Mouse (Mus musculus) gastrocnemius, postnatal 25 days (tissue): ENCODE measurements around the gene Rarg. TPM values are rescaled to one million over a fixed set of nuclear protein-coding genes. Genes with fewer than 3 reads are reported as not detected.

ENCODE experiments used
- DNase-seq: peaks from one replicate; pipeline ENCODE4 v3.0.0; 2022
- total RNA-seq, 2 experiments: library from RNA; stranded (reverse); gene quantifications; 1 replicate in 1 of 2; 2 replicates in 1 of 2; pipeline ENCODE4 v1.2.3; 2021

Gene Rarg
- total RNA-seq, 2 experiments from 2014 or later: 9.3 to 9.8 TPM

DNA sequence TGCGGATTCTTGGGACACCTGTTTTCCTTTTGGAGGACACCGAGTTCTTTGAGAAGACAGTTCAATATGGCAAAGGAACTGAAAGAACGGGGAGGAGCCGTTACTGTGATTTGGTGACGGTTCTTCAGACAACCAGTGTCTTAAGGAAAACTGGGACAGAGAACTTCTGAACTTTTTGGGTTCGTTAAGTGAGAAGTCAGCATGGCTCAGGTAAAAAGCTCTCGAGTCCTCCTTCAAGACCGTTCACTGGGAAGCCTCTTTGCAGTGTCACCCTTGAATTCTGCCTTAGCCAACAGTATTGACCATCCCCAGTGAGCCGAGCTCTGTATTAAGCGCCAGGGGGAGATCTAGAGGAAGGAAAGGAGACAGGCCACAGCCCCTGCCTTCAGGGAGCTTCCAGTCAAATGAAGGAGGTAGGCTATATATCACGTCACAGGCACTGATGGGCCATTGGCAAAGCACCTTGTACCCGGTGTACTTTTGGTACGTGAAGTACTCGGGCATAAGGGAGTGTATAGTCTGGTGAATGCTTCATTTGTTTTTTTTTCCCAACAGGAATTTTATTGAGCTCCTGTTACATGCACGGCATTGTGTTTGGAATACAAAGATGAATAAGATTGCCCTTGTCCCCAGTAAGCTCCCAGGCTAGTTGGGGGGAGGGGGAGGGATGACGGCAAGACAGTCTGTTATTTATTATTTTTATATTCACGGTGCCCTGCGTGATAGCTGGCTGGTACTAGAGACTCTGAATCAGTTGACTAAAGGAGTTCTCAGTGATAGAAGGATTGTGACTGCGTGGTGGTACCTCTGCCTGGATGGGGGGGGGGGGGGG is 52.4 kb downstream of the Rarg start, which contains the start of gene Csad:
Gene Csad, minus strand, starts transcription at position 51 of the 832 bp plus-strand sequence.
- no peak for DNase-seq

GRCm38 (mm10) chr15:102203835-102204381 is 53.4 kb downstream of the Rarg start:
- DNase-seq: peak; percentile 70

- peak; percentile 99 for DNase-seq
These were observed 54.1 kb downstream of the Rarg start, which contains the start of gene Zfp740 for GRCm38 (mm10) chr15:102202971-102203834. TSS of gene Zfp740 (plus strand) at chr15:102203249.

DNA sequence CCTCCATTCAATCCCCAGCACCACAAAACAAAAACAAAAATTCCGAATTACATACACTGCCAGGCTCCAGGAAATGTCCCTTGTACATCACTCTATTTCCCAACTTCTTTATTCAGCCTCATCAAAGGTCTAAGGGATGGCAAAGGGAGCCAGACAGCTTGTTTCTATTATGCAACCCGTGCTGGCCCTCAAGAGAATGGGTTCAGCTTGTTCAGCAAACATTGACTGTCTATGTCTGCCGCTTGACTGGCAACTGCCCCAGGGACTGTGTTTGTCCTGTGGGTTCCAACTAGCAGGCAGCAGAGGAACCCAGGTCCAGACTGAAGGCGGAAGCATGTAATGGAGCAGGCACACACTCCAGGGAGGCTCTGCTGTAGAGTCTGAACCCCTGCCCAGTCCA is 58.5 kb downstream of the Rarg start:
- DNase-seq: no peak

DNA sequence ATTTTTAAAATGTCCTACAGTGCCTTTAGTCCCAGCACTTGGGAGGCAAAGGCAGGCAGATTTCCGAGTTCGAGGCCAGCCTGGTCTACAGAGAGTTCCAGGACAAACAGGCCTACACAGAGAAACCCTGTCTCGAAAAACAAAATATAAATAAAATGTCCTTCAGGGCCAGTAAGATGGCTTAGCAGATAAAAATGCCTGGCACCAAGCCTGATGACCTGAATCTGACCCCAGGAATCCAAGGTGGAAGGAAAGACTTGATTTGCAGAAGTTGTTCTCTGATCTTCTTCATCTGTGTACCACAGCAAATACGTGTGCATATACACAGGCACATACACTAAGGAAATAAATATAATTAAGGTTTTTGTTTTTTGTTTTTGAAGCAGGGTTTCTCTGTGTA is 61.9 kb downstream of the Rarg start:
- no peak for DNase-seq

DNA sequence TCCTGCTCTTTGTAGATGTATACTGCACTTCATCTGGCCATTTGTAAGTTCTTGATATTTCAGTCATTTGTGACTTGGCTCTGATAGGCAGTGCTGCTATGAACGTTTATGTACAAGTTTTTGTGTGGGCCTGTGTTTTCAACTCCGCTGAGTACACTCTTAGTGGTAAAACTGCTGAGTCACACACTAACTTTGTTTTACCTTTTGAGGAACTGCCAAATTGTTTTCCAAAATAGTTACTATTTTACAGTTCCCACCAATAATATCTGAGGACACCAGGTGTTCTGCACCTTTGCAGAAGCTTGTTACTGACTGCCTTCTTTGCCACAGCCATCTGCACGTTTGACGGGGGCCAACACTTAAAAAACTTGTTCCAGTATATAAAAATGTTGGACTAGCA is 62.9 kb downstream of the Rarg start:
- no peak for DNase-seq

DNA sequence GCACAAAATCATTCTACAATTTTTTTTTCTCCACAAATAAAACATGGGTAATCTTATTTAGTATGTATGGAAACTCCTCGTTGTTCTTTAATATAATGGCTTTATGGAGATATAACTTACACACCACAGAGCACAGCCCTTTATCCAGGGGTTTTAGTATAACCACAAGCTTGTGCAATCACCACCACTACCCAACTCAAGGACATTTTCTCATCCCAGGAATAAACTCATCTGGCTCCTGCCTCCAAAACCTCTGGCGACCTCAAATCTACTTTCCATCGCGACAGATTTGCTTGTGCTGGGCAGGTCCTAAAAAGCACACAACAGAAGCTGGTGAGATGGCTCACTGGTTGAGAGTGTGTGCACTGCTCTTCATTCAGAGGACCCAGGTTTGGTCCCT is 63.7 kb downstream of the Rarg start:
- no peak for DNase-seq

DNA sequence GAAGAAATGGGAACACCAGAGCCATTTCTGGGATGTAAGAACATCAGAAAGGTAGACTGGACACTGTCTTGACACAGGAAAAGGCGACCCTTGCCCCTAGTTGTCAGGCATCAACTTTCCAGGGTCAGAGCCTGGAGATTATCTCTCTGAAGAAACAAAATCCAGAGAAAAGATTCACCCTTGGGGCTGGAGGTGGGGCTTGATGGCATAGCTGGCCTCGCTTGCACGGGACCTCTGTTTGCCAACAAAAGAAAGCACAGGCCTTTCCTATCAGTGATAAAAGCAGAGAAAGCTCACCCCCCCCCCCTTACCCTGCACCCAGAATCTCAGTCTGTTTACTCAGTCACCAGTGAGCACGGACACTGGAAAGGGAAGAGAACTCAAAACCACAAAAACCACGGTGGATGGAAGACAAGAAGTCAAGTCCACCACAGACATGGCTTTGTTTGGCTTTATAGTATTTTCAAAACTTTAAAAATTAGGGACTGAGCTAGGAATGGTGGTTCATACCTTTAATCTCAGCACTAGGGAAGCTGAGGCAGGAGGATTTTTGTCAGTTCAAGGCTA is 64.4 kb downstream of the Rarg start:
- no peak for DNase-seq

DNA sequence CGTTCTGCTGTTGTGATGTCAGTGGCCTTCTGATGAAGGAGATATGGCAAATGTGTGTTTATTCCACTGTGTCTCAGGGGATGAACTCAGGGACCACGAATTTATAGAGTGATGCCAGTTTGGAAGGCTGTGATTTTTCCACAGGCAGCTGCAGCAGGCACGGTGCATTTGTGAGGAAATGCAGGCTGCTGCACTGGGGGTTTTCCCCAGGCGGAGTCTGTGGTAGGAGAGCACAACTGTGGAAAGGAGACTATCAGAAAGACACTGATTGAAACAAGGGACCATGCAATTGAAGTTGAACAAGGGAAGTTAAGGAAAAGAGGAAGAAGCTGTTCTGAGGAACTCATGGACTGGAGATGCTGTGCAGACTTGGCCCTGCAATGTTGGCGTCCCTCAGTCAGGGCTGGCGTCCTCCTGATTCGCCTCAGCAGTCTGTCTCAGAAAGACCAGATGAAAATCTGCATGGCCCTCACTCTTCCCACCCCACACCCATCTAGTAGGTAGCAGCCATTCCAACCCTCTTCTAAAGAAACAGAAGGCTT is 65.0 kb downstream of the Rarg start:
- no peak for DNase-seq

GRCm38 (mm10) chr15:102191699-102192098 is 65.6 kb downstream of the Rarg start:
- no peak for DNase-seq

DNA sequence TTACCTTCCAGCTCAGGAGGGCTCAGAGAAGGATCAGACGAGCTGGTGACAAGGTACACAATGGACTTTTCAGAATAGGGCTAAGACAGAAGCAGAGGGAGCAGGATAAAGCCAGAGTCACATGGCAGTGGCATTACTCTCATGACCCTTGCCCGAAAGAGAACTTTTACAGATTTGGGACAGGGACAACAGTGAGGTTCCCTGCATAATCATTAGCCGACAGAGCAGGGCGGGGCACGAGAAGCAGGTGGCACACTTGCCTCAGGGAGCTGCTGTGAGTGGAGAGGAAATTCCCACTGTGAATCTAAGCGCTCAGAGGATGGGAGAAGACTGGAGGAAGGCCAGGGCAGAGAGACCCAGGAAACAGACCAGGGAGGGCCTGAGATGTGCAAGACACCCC is 68.4 kb downstream of the Rarg start:
- DNase-seq: no peak

- DNase-seq: peak; percentile 29
These were observed 69.2 kb downstream of the Rarg start for GRCm38 (mm10) chr15:102188096-102188495.

DNA sequence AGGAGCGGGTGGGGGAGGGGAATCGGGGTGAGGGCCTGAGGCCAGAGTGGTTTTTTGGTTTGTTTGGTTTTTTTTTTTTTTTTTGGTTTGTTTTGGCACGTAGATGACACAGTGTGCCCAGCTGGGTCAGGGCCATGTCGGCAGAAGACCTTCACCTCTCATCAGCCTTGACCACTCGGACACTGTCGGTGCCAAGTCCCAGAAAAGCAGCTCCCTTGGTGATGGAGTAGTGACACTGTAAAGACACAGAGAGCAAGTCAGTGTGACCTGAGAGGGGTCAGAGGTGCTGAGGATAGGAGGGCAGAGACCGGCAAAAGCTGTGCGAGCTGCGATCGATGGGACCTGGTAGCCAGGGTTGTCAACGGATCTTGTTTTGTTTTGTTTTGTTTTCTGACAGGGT is 71.1 kb downstream of the Rarg start:
- DNase-seq: no peak

Other genes starting within 250 kb of the Rarg start
- gene Krt18, start 229.3 kb downstream of the Rarg start, total RNA-seq: under 1 TPM; 0.18 to 0.29 TPM
- gene Eif4b, start 183.7 kb downstream of the Rarg start, total RNA-seq: 100 to 1,000 TPM; 141 to 145 TPM
- 10 to 100 TPM; 22.3 to 32.0 TPM for gene Tns2, start 157.1 kb downstream of the Rarg start, total RNA-seq
- gene Spryd3, start 121.3 kb downstream of the Rarg start, total RNA-seq: 1 to 10 TPM; 7.1 to 7.9 TPM
- 10 to 100 TPM; 46.4 to 68.2 TPM for gene Igfbp6, start 113.2 kb downstream of the Rarg start, total RNA-seq
- under 1 TPM in 1 of 2 experiments, not detected in 1; 0.16 TPM for gene Soat2, start 107.0 kb downstream of the Rarg start, total RNA-seq
- gene Zfp740, start 54.3 kb downstream of the Rarg start, total RNA-seq: 10 to 100 TPM; 25.5 to 25.6 TPM
- gene Csad, start 52.8 kb downstream of the Rarg start, total RNA-seq: 10 to 100 TPM; 10.4 to 16.7 TPM
- gene Itgb7, start 25.6 kb downstream of the Rarg start, total RNA-seq: 1 to 10 TPM in 1 of 2 experiments, under 1 TPM in 1; 0.41 to 1.2 TPM
- not detected for gene Gm9918, start 13.0 kb upstream of the Rarg start, total RNA-seq
- 10 to 100 TPM; 12.1 to 14.1 TPM for gene Mfsd5, start 21.9 kb upstream of the Rarg start, total RNA-seq
- 1 to 10 TPM in 1 of 2 experiments, under 1 TPM in 1; 0.51 to 1.4 TPM for gene Espl1, start 38.7 kb upstream of the Rarg start, total RNA-seq
- 100 to 1,000 TPM; 189 to 204 TPM for gene Pfdn5, start 68.6 kb upstream of the Rarg start, total RNA-seq
- gene Myg1, start 74.2 kb upstream of the Rarg start, total RNA-seq: 10 to 100 TPM; 14.0 to 16.2 TPM
- 1 to 10 TPM; 6.0 to 7.5 TPM for gene Aaas, start 93.3 kb upstream of the Rarg start, total RNA-seq
- gene Sp7, start 109.7 kb upstream of the Rarg start, total RNA-seq: not detected
- gene Sp1, start 148.6 kb upstream of the Rarg start, total RNA-seq: 10 to 100 TPM; 15.9 to 20.9 TPM
- 1 to 10 TPM; 2.8 to 6.3 TPM for gene Amhr2, start 187.8 kb upstream of the Rarg start, total RNA-seq
- 10 to 100 TPM; 12.9 to 13.2 TPM for gene Prr13, start 201.5 kb upstream of the Rarg start, total RNA-seq
- gene Pcbp2, start 213.0 kb upstream of the Rarg start, total RNA-seq: 100 to 1,000 TPM; 409 to 410 TPM
- gene Gm10337, start 246.2 kb upstream of the Rarg start, total RNA-seq: 1 to 10 TPM in 1 of 2 experiments, not detected in 1; 3.8 TPM